Mouse (Mus musculus): Measurements from ENCODE around the gene En1.

- no peak for TF ChIP-seq CTCF (IDR thresholded peaks at IDR 0.05; ENCODE audit: borderline replicate concordance, insufficient read depth, low read length)
- no peak for TF ChIP-seq POLR2A (IDR thresholded peaks at IDR 0.05; ENCODE audit: low read depth, low read length)
These were observed 5.9 kb upstream of the En1 start for GRCm38 (mm10) chr1:120596319-120596718.

Measured in embryonic fibroblast, embryonic 13.5 days (primary cell).